Mouse (Mus musculus) C2C12 (cell line): ENCODE data around the gene Gas7.

Source experiments
- CTCF ChIP-seq: IDR thresholded peaks from one replicate; pipeline ENCODE4 v1.5.1; 2011; ENCODE audit not compliant: control insufficient read depth, insufficient read depth, insufficient read length
- MAX ChIP-seq: IDR thresholded peaks from one replicate; pipeline ENCODE4 v1.6.1; 2011; ENCODE audit warnings: mild to moderate bottlenecking, control low read depth
- USF1 ChIP-seq: IDR thresholded peaks from one replicate; pipeline ENCODE4 v1.6.1; 2011; ENCODE audit warnings: low read depth, mild to moderate bottlenecking, control low read depth, moderate library complexity

- TF ChIP-seq CTCF (no peak), USF1 (no peak), MAX (no peak)
These were observed 27.0 kb upstream of the Gas7 start for GRCm38 (mm10) chr11:67428196-67428595.
